Mouse (Mus musculus): Measurements from ENCODE around the gene Asphd2. TPM values are rescaled to one million over a fixed set of nuclear protein-coding genes. Genes with fewer than 3 reads are reported as not detected.
A peak's percentile ranks its signal among the peaks of the same experiment; 100 is the strongest.

The Asphd2 gene
- polyA plus RNA-seq, 1 experiment from 2014 or later, result 5.6 TPM

- Histone ChIP-seq H3K9ac (no peak overlapping the region), H3K36me3 (ENCODE audit: insufficient read depth) (no peaks in the 10 kb centered on the region), H3K4me3 (ENCODE audit: low read depth, low read length) (no peak overlapping the region), H3K27ac (ENCODE audit: low read depth) (no peak overlapping the region), H3K4me1 (ENCODE audit: insufficient read depth) (peaks cover 8% of the 10 kb centered on the region; the same call in 1 of the 2 replicates), H3K27me3 (ENCODE audit: insufficient read depth, low read length) (no peaks in the 10 kb centered on the region), H3K9me3 (ENCODE audit: low read depth, low read length) (no peaks in the 10 kb centered on the region), H3K4me2 (no peak overlapping the region)
- ATAC-seq (ENCODE audit: insufficient read depth) (no peak), DNase-seq (no peak)
- TF ChIP-seq CTCF (IDR thresholded peaks at IDR 0.05; ENCODE audit: low read depth), result no peak
- 52% methylated on average over 5 of the region's 5 CpGs for WGBS
Observed at GRCm38 (mm10) chr5:112409274-112409673, 14.6 kb upstream of the Asphd2 start.

- Histone ChIP-seq H3K4me3 (ENCODE audit: low read depth, low read length) (no peak overlapping the region), H3K4me2 (no peak overlapping the region), H3K27ac (ENCODE audit: low read depth) (no peak overlapping the region), H3K9me3 (ENCODE audit: low read depth, low read length) (no peaks in the 10 kb centered on the region), H3K4me1 (ENCODE audit: insufficient read depth) (0 out of 2 replicates have a peak, but pooled peaks cover 3% of the 10 kb centered on the region), H3K9ac (no peak overlapping the region), H3K36me3 (ENCODE audit: insufficient read depth) (no peaks in the 10 kb centered on the region), H3K27me3 (ENCODE audit: insufficient read depth, low read length) (no peaks in the 10 kb centered on the region)
- TF ChIP-seq CTCF (IDR thresholded peaks at IDR 0.05; ENCODE audit: low read depth), result no peak
- 41% methylated on average over 3 of the region's 3 CpGs for WGBS
- ATAC-seq (ENCODE audit: insufficient read depth) (no peak), DNase-seq (peak; percentile 42)
Observed at GRCm38 (mm10) chr5:112406017-112406416, 11.4 kb upstream of the Asphd2 start.

GRCm38 (mm10) chr5:112402437-112402836 lies 7.8 kb upstream of the Asphd2 start:
- 31% methylated on average over 3 of the region's 3 CpGs for WGBS
- 0 out of 2 replicates have a peak, but pooled peaks have one; percentile 17 for ATAC-seq (ENCODE audit: insufficient read depth)

DNA sequence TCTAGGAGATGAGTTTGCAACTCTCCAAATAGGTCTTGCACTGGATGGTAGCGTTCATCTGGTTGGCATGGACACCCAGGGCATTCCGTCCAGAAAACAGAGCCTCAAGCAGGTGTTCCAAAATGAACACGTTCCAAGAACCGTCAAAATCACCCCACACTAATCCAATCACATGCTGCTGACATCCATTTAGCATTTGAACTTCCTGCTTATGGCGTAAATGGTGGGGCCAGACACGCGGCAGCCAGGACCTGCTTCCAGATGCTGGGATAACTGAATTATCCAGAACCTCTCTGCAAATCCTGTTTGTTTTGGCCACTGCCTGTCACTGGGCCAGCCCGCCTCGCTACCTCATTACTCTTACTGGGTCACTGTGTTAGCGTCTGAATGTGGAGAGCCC lies 4.6 kb upstream of the Asphd2 start:
- H3K9ac ChIP-seq, result no peak overlapping the region
- no peak for ATAC-seq (ENCODE audit: insufficient read depth)
- H3K9me3 ChIP-seq (ENCODE audit: low read depth, low read length), result no peaks in the 10 kb centered on the region
- peak; percentile 21 for DNase-seq
- no peak overlapping the region for H3K4me3 ChIP-seq (ENCODE audit: low read depth, low read length)
- H3K4me1 ChIP-seq (ENCODE audit: insufficient read depth), result no peaks in the 10 kb centered on the region
- H3K27me3 ChIP-seq (ENCODE audit: insufficient read depth, low read length), result 0 out of 2 replicates have a peak, but pooled peaks cover 2% of the 10 kb centered on the region
- no peak overlapping the region for H3K27ac ChIP-seq (ENCODE audit: low read depth)
- no peaks in the 10 kb centered on the region for H3K36me3 ChIP-seq (ENCODE audit: insufficient read depth)
- no peak overlapping the region for H3K4me2 ChIP-seq
- 44% methylated on average over 10 of the region's 10 CpGs for WGBS
- no peak for TF ChIP-seq CTCF (IDR thresholded peaks at IDR 0.05; ENCODE audit: low read depth)

More at GRCm38 (mm10) chr5:112402437-112402836, 7.8 kb upstream of the Asphd2 start:
- no peak overlapping the region for H3K9ac ChIP-seq
- H3K9me3 ChIP-seq (ENCODE audit: low read depth, low read length), result no peaks in the 10 kb centered on the region
- H3K4me3 ChIP-seq (ENCODE audit: low read depth, low read length), result no peak overlapping the region
- no peak for TF ChIP-seq CTCF (IDR thresholded peaks at IDR 0.05; ENCODE audit: low read depth)
- no peaks in the 10 kb centered on the region for H3K27me3 ChIP-seq (ENCODE audit: insufficient read depth, low read length)
- H3K36me3 ChIP-seq (ENCODE audit: insufficient read depth), result no peaks in the 10 kb centered on the region
- DNase-seq, result peak; percentile 64
- 0 out of 2 replicates have a peak, but pooled peaks cover 3% of the 10 kb centered on the region for H3K4me1 ChIP-seq (ENCODE audit: insufficient read depth)
- H3K4me2 ChIP-seq, result no peak overlapping the region
- H3K27ac ChIP-seq (ENCODE audit: low read depth), result no peak overlapping the region

GRCm38 (mm10) chr5:112396066-112396465 lies 1.4 kb upstream of the Asphd2 start:
- H3K36me3 ChIP-seq (ENCODE audit: insufficient read depth), result no peaks in the 10 kb centered on the region
- no peak overlapping the region for H3K4me3 ChIP-seq (ENCODE audit: low read depth, low read length)
- H3K9ac ChIP-seq, result no peak overlapping the region
- no peak overlapping the region for H3K27ac ChIP-seq (ENCODE audit: low read depth)
- H3K4me1 ChIP-seq (ENCODE audit: insufficient read depth), result no peaks in the 10 kb centered on the region
- H3K4me2 ChIP-seq, result no peak overlapping the region
- DNase-seq (no peak), ATAC-seq (ENCODE audit: insufficient read depth) (no peak)
- peaks cover 13% of the 10 kb centered on the region; the same call in 1 of the 2 replicates for H3K27me3 ChIP-seq (ENCODE audit: insufficient read depth, low read length)
- TF ChIP-seq CTCF (IDR thresholded peaks at IDR 0.05; ENCODE audit: low read depth), result no peak
- no peaks in the 10 kb centered on the region for H3K9me3 ChIP-seq (ENCODE audit: low read depth, low read length)
- WGBS, result 67% methylated on average over 18 of the region's 18 CpGs

GRCm38 (mm10) chr5:112394415-112394763 lies 277 bp downstream of the Asphd2 start:
- WGBS, result 0% methylated on average over 28 of the region's 28 CpGs
- DNase-seq, result no peak
- peak overlapping the region; percentile 56 for H3K9ac ChIP-seq
- peak; percentile 75 for ATAC-seq (ENCODE audit: insufficient read depth)
- H3K27me3 ChIP-seq (ENCODE audit: insufficient read depth, low read length), result peaks cover 13% of the 10 kb centered on the region; the same call in 1 of the 2 replicates
- peak overlapping the region; percentile 75 for H3K4me2 ChIP-seq
- H3K4me1 ChIP-seq (ENCODE audit: insufficient read depth), result no peaks in the 10 kb centered on the region
- no peaks in the 10 kb centered on the region for H3K9me3 ChIP-seq (ENCODE audit: low read depth, low read length)
- H3K36me3 ChIP-seq (ENCODE audit: insufficient read depth), result no peaks in the 10 kb centered on the region
- peak overlapping the region; percentile 51 for H3K4me3 ChIP-seq (ENCODE audit: low read depth, low read length)
- H3K27ac ChIP-seq (ENCODE audit: low read depth), result no peak overlapping the region
- TF ChIP-seq CTCF (IDR thresholded peaks at IDR 0.05; ENCODE audit: low read depth), result no peak

GRCm38 (mm10) chr5:112393741-112394414 lies 788 bp downstream of the Asphd2 start:
- H3K27ac ChIP-seq (ENCODE audit: low read depth), result no peak overlapping the region
- peaks cover 13% of the 10 kb centered on the region; the same call in 1 of the 2 replicates for H3K27me3 ChIP-seq (ENCODE audit: insufficient read depth, low read length)
- H3K9me3 ChIP-seq (ENCODE audit: low read depth, low read length), result no peaks in the 10 kb centered on the region
- H3K9ac ChIP-seq, result peak overlapping the region; percentile 56; the same call in 1 of the 2 replicates
- ATAC-seq (ENCODE audit: insufficient read depth) (peak; percentile 42; the same call in 1 of the 2 replicates), DNase-seq (no peak)
- WGBS, result 5% methylated on average over 18 of the region's 18 CpGs
- H3K4me3 ChIP-seq (ENCODE audit: low read depth, low read length), result peak overlapping the region; percentile 51
- no peaks in the 10 kb centered on the region for H3K36me3 ChIP-seq (ENCODE audit: insufficient read depth)
- no peak for TF ChIP-seq CTCF (IDR thresholded peaks at IDR 0.05; ENCODE audit: low read depth)
- H3K4me1 ChIP-seq (ENCODE audit: insufficient read depth), result no peaks in the 10 kb centered on the region
- H3K4me2 ChIP-seq, result peak overlapping the region; percentile 75
